Mouse (Mus musculus): Measurements from ENCODE around the gene Dbt. TPM values are rescaled to one million over a fixed set of nuclear protein-coding genes. Genes with fewer than 3 reads are reported as not detected.

Dbt gene
- polyA plus RNA-seq (2014; fragmentation: Nextera tagmentation; extraction: Ambion mirVana), result 11.5 and 11.9 TPM in 2 replicates

DNA sequence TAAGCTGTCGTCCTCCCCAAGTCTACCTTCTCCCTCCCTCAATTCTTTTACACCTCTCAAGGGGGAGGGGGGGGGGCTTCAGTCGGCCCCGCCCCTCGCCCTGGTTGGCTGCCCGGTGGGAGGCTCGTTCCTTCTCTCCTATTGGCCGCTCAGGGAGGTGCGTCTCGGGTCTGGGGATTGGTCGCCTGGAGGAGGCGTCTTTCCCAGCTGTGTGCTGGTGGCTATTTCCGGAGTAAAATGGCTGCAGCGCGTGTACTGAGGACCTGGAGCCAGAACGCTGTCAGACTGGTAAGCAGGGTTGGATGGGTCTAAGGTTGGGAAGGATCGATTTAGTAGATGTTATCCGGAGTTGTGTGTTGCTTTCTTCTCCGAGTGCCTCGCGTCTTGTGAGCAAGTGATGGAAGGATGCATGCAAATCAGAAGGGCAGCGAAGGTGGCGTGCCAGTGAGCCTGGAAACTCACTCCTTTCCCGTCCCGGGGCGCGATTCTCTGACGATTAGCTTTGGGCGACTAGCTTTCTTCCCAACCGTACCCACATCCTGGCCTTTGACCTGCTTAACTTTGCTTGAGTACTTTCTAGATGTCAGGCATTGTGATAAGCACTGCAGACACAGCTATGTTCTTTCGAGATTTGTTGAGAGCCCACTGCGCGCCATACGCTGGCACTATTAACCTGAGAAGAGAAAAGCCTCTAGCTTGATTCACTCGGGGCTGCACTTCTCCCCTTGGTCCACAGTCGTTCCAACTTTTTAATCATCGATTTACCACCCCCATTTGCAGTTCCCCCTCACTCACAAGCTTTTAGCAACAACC, at the start of gene Dbt:
Gene Dbt (plus strand): TSS at position 167 of the 813 bp plus-strand sequence.
- H3K27ac ChIP-seq (replicated peaks; ENCODE audit: low read depth, low read length), result no peak within 1 kb of the TSS
- peak within 1 kb of the TSS; percentile 67 for H3K4me3 ChIP-seq (ENCODE audit: low read depth, low read length)
- H3K36me3 ChIP-seq (replicated peaks; ENCODE audit: control insufficient read depth, insufficient read depth, low read depth, low read length), result no peaks in the 10 kb centered on the region
- under 1% methylated on average over 36 of the region's 36 CpGs for WGBS
- H3K9ac ChIP-seq (replicated peaks; ENCODE audit: low read length), result peak within 1 kb of the TSS; percentile 62
- peak; percentile 93 for DNase-seq (ENCODE audit: low spot score)
- H3K4me2 ChIP-seq (ENCODE audit: low read depth, low read length), result peak within 1 kb of the TSS; percentile 60
- peak; percentile 93 for ATAC-seq (replicated peaks; ENCODE audit: insufficient number of reproducible peaks, low FRiP score, low TSS enrichment, low read depth)
- H3K27me3 ChIP-seq (ENCODE audit: control insufficient read depth, insufficient read depth, low read length), result no peaks in the 10 kb centered on the region
- no peaks in the 10 kb centered on the region; the same call in 1 of the 2 replicates for H3K4me1 ChIP-seq (ENCODE audit: control insufficient read depth, insufficient read depth, low read length)
- H3K9me3 ChIP-seq (replicated peaks; ENCODE audit: control insufficient read depth, low read length), result no peaks in the 10 kb centered on the region

DNA sequence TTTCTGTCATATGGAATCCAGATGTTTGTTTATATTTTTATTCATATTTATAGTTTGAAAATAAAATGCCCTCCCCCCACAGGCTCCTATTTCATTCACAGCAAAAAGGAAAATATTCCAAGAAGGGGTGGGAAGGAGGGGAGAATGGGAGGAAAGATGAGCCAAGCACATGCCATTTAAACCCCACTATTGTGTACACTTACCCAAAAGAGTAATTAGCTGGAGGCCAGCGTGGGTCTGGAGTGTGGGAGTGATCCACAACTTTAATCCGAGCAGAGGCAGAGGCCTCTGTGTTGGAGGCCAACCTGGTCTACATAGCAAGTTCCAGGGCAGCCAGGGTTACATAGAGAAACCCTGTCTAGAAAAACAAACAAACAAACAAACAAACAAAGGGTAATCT, 48.6 kb upstream of the Dbt start:
- WGBS, result 54% methylated on average over 2 of the region's 2 CpGs
- ATAC-seq (replicated peaks; ENCODE audit: insufficient number of reproducible peaks, low FRiP score, low TSS enrichment, low read depth) (no peak), DNase-seq (ENCODE audit: low spot score) (no peak)
- Histone ChIP-seq H3K4me3 (ENCODE audit: low read depth, low read length) (no peak overlapping the region), H3K4me2 (ENCODE audit: low read depth, low read length) (no peak overlapping the region), H3K9me3 (replicated peaks; ENCODE audit: control insufficient read depth, low read length) (no peaks in the 10 kb centered on the region), H3K4me1 (ENCODE audit: control insufficient read depth, insufficient read depth, low read length) (no peaks in the 10 kb centered on the region), H3K27ac (replicated peaks; ENCODE audit: low read depth, low read length) (no peak overlapping the region), H3K36me3 (replicated peaks; ENCODE audit: control insufficient read depth, insufficient read depth, low read depth, low read length) (no peaks in the 10 kb centered on the region), H3K9ac (replicated peaks; ENCODE audit: low read length) (no peak overlapping the region), H3K27me3 (ENCODE audit: control insufficient read depth, insufficient read depth, low read length) (no peaks in the 10 kb centered on the region)

DNA sequence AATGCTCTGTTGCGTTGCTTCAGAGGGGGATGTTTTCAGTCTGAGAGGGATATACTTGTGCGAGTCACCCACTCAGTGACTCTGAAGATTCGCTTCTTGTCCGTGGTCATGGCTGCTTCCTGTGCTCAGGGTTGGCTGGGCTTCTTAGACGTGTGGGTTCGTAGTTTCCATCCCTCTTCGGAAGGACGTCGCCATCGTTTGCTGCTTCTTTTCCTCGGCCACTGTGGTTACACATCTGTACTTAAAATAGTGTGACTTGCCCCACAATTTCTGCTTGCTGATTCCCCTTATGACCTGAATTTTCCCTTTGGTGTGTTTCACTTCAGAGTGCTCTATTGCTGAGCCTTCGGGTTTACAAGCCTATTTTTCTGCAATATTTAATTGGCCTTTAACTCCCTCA, 47.2 kb upstream of the Dbt start:
- no peak for ATAC-seq (replicated peaks; ENCODE audit: insufficient number of reproducible peaks, low FRiP score, low TSS enrichment, low read depth)

DNA sequence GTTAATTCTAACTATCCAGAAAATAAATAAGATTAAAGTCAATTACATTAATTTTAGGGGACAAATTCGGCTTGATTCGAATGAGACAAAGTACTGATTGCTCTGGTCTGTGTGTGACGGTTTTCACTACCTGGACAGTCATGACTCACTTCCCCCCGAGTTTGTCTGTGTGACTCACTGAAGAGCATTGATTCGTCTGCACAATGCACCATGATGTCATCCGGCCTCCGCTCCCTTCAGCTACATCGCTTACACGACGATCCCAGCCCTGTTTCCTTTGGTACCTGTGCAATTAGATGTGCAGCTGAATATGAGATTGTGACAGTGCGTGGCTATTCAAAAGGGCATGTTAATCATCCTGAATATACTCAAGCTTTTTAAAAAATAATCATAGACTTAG, 38.3 kb upstream of the Dbt start:
- H3K4me1 ChIP-seq (ENCODE audit: control insufficient read depth, insufficient read depth, low read length), result no peaks in the 10 kb centered on the region
- WGBS, result 80% methylated on average over 11 of the region's 11 CpGs
- H3K27me3 ChIP-seq (ENCODE audit: control insufficient read depth, insufficient read depth, low read length), result no peaks in the 10 kb centered on the region
- no peak overlapping the region for H3K9ac ChIP-seq (replicated peaks; ENCODE audit: low read length)
- H3K9me3 ChIP-seq (replicated peaks; ENCODE audit: control insufficient read depth, low read length), result no peaks in the 10 kb centered on the region
- no peak overlapping the region for H3K4me2 ChIP-seq (ENCODE audit: low read depth, low read length)
- H3K36me3 ChIP-seq (replicated peaks; ENCODE audit: control insufficient read depth, insufficient read depth, low read depth, low read length), result no peaks in the 10 kb centered on the region
- ATAC-seq (replicated peaks; ENCODE audit: insufficient number of reproducible peaks, low FRiP score, low TSS enrichment, low read depth) (no peak), DNase-seq (ENCODE audit: low spot score) (no peak)
- no peak overlapping the region for H3K27ac ChIP-seq (replicated peaks; ENCODE audit: low read depth, low read length)
- no peak overlapping the region for H3K4me3 ChIP-seq (ENCODE audit: low read depth, low read length)

More for the DNA sequence above, 47.2 kb upstream of the Dbt start:
- Histone ChIP-seq H3K27me3 (ENCODE audit: control insufficient read depth, insufficient read depth, low read length) (no peaks in the 10 kb centered on the region), H3K4me3 (ENCODE audit: low read depth, low read length) (no peak overlapping the region), H3K9ac (replicated peaks; ENCODE audit: low read length) (no peak overlapping the region), H3K4me2 (ENCODE audit: low read depth, low read length) (no peak overlapping the region), H3K4me1 (ENCODE audit: control insufficient read depth, insufficient read depth, low read length) (no peaks in the 10 kb centered on the region), H3K9me3 (replicated peaks; ENCODE audit: control insufficient read depth, low read length) (no peaks in the 10 kb centered on the region), H3K27ac (replicated peaks; ENCODE audit: low read depth, low read length) (no peak overlapping the region), H3K36me3 (replicated peaks; ENCODE audit: control insufficient read depth, insufficient read depth, low read depth, low read length) (no peaks in the 10 kb centered on the region)
- DNase-seq (ENCODE audit: low spot score), result no peak
- WGBS, result 91% methylated on average over 12 of the region's 12 CpGs

DNA sequence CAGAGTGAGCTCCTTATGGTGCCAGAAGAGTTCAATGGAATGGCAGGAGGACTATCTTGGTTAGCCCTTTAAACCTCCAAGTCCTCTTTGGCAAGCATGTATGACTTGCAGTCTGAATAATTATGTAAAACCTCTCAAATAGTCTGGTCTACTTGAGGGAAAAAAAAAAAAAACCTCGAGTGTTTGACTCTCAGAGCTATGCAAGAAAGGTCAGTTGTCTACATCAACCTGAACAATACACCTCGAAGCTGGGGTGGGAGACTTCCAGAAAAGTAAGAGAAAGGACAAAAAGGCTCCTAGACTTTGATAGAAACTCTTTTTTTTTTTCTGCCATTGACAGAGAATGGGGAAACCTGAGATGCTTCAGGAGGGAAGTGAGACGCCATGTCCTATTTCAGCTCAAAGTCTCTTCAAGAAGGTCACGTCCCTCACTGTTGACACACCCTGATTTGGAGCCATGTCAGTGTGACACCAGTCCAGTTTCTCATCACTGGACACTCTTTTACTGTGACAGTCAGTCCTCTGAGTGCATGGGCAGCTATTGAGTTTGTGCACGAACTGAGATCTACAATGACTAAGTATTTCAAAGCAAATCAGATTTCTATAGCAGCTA, 36.1 kb upstream of the Dbt start:
- 60% methylated on average over 5 of the region's 5 CpGs for WGBS
- ATAC-seq (replicated peaks; ENCODE audit: insufficient number of reproducible peaks, low FRiP score, low TSS enrichment, low read depth) (no peak), DNase-seq (ENCODE audit: low spot score) (no peak)
- Histone ChIP-seq H3K36me3 (replicated peaks; ENCODE audit: control insufficient read depth, insufficient read depth, low read depth, low read length) (no peaks in the 10 kb centered on the region), H3K9ac (replicated peaks; ENCODE audit: low read length) (no peak overlapping the region), H3K4me2 (ENCODE audit: low read depth, low read length) (no peak overlapping the region), H3K27me3 (ENCODE audit: control insufficient read depth, insufficient read depth, low read length) (no peaks in the 10 kb centered on the region), H3K4me1 (ENCODE audit: control insufficient read depth, insufficient read depth, low read length) (no peaks in the 10 kb centered on the region), H3K4me3 (ENCODE audit: low read depth, low read length) (no peak overlapping the region), H3K27ac (replicated peaks; ENCODE audit: low read depth, low read length) (no peak overlapping the region), H3K9me3 (replicated peaks; ENCODE audit: control insufficient read depth, low read length) (no peaks in the 10 kb centered on the region)

- Histone ChIP-seq H3K4me1 (ENCODE audit: control insufficient read depth, insufficient read depth, low read length) (no peaks in the 10 kb centered on the region), H3K27me3 (ENCODE audit: control insufficient read depth, insufficient read depth, low read length) (no peaks in the 10 kb centered on the region), H3K9ac (replicated peaks; ENCODE audit: low read length) (no peak overlapping the region), H3K27ac (replicated peaks; ENCODE audit: low read depth, low read length) (no peak overlapping the region), H3K36me3 (replicated peaks; ENCODE audit: control insufficient read depth, insufficient read depth, low read depth, low read length) (no peaks in the 10 kb centered on the region), H3K4me2 (ENCODE audit: low read depth, low read length) (no peak overlapping the region), H3K4me3 (ENCODE audit: low read depth, low read length) (no peak overlapping the region), H3K9me3 (replicated peaks; ENCODE audit: control insufficient read depth, low read length) (no peaks in the 10 kb centered on the region)
- 82% methylated on average over 7 of the region's 7 CpGs for WGBS
- DNase-seq (ENCODE audit: low spot score), result no peak
- ATAC-seq (replicated peaks; ENCODE audit: insufficient number of reproducible peaks, low FRiP score, low TSS enrichment, low read depth), result no peak
Measured at GRCm38 (mm10) chr3:116477351-116477750, 35.5 kb upstream of the Dbt start.

GRCm38 (mm10) chr3:116480119-116480518, 32.8 kb upstream of the Dbt start:
- ATAC-seq (replicated peaks; ENCODE audit: insufficient number of reproducible peaks, low FRiP score, low TSS enrichment, low read depth) (no peak), DNase-seq (ENCODE audit: low spot score) (no peak)
- Histone ChIP-seq H3K4me2 (ENCODE audit: low read depth, low read length) (no peak overlapping the region), H3K36me3 (replicated peaks; ENCODE audit: control insufficient read depth, insufficient read depth, low read depth, low read length) (no peaks in the 10 kb centered on the region), H3K27me3 (ENCODE audit: control insufficient read depth, insufficient read depth, low read length) (no peaks in the 10 kb centered on the region), H3K4me1 (ENCODE audit: control insufficient read depth, insufficient read depth, low read length) (no peaks in the 10 kb centered on the region), H3K9me3 (replicated peaks; ENCODE audit: control insufficient read depth, low read length) (no peaks in the 10 kb centered on the region), H3K9ac (replicated peaks; ENCODE audit: low read length) (no peak overlapping the region), H3K4me3 (ENCODE audit: low read depth, low read length) (no peak overlapping the region), H3K27ac (replicated peaks; ENCODE audit: low read depth, low read length) (no peak overlapping the region)
- WGBS, result 36% methylated on average over 2 of the region's 2 CpGs

DNA sequence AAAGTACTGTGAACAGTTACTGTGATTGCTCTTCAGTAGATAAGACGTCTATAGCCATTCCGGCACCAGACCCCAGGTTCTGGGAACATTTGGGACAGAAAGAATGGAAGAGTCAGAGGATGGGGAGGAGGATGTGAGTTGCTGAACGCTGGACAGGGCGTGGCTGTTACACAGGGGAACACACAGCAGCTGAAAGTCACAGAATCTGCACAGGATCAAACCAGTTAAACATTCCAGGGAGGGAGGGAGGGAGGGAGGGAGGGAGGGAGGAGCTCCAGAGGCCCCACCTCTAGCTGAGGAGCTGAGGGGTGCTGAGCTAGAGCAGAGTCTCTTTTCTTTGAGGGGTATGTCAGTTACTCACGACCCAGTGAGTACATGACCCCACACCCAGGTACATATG, 31.9 kb upstream of the Dbt start:
- Histone ChIP-seq H3K36me3 (replicated peaks; ENCODE audit: control insufficient read depth, insufficient read depth, low read depth, low read length) (no peaks in the 10 kb centered on the region), H3K4me3 (ENCODE audit: low read depth, low read length) (no peak overlapping the region), H3K9me3 (replicated peaks; ENCODE audit: control insufficient read depth, low read length) (no peaks in the 10 kb centered on the region), H3K4me2 (ENCODE audit: low read depth, low read length) (no peak overlapping the region), H3K27ac (replicated peaks; ENCODE audit: low read depth, low read length) (no peak overlapping the region), H3K27me3 (ENCODE audit: control insufficient read depth, insufficient read depth, low read length) (no peaks in the 10 kb centered on the region), H3K4me1 (ENCODE audit: control insufficient read depth, insufficient read depth, low read length) (no peaks in the 10 kb centered on the region), H3K9ac (replicated peaks; ENCODE audit: low read length) (no peak overlapping the region)
- ATAC-seq (replicated peaks; ENCODE audit: insufficient number of reproducible peaks, low FRiP score, low TSS enrichment, low read depth) (peak; percentile 64; the same call in 1 of the 2 replicates), DNase-seq (ENCODE audit: low spot score) (no peak)
- 57% methylated on average over 5 of the region's 5 CpGs for WGBS
